9 mouse cellular contexts compared by ENCODE assay signal in the genomic region with DNA sequence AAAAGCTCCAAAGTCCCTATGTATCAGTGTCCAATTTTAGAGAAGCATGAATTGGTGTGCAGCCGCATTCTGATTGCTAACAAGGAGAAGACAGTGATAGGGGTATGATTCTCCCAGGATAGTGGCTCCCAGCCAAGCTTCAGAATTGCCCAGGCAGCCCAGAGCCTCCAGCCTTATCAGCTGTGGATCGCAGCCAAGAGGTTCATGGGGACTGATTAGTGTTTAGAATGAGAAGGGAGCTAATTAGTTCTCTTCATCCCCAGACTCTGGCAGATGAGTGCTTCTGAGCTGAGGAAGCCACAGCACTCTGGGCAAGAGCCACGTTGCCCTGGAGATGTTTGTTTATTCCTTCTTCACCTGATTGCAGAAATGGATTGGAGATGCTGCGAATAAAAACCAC.
DNase-seq lines count a peak whose midpoint lies in the region; ATAC-seq and TF ChIP-seq lines count a peak whose summit lies in the region.
"Had no signal": no experiment of that assay in that cellular context is flagged by ENCODE, and none has a peak within 500 bp of the region (broad histone marks: within the 10 kb centered on the region; RNA-seq: fewer than 3 reads in every experiment).

No protein-coding gene starts in this region.

- H3K4me3 ChIP-seq in lung, embryonic 14.5 days (ENCODE audit: low read depth, low read length), result no peak overlapping the region
- no peak overlapping the region for H3K4me3 ChIP-seq in intestine, embryonic 16.5 days (ENCODE audit: low read length)
- no peak overlapping the region for H3K4me3 ChIP-seq in midbrain, embryonic 14.5 days (replicated peaks; ENCODE audit: low read depth, low read length)
- H3K4me3 ChIP-seq in kidney, embryonic 16.5 days (ENCODE audit: low read length), result no peak overlapping the region

- no peak overlapping the region for H3K27ac ChIP-seq in lung, embryonic 14.5 days (ENCODE audit: low read depth)
- no peak overlapping the region for H3K27ac ChIP-seq in intestine, embryonic 16.5 days (ENCODE audit: low read length)
- peak overlapping the region; percentile 41; the same call in 1 of the 2 replicates for H3K27ac ChIP-seq in midbrain, embryonic 14.5 days (replicated peaks; ENCODE audit: low read depth, low read length)
- no peak overlapping the region for H3K27ac ChIP-seq in kidney, embryonic 16.5 days (ENCODE audit: low read length)

- H3K27me3 ChIP-seq in lung, embryonic 14.5 days (ENCODE audit: insufficient read depth, low read length), result no peaks in the 10 kb centered on the region
- no peaks in the 10 kb centered on the region for H3K27me3 ChIP-seq in intestine, embryonic 16.5 days (replicated peaks; ENCODE audit: control insufficient read depth, insufficient read depth, low read length)
- H3K27me3 ChIP-seq in midbrain, embryonic 14.5 days (ENCODE audit: control insufficient read depth, insufficient read depth, low read length), result no peaks in the 10 kb centered on the region
- H3K27me3 ChIP-seq in kidney, embryonic 16.5 days (ENCODE audit: insufficient read depth, low read length), result no peaks in the 10 kb centered on the region

- no peaks in the 10 kb centered on the region for H3K9me3 ChIP-seq in lung, embryonic 14.5 days (ENCODE audit: low read depth, low read length)
- H3K9me3 ChIP-seq in intestine, embryonic 16.5 days (ENCODE audit: control insufficient read depth, low read length), result no peaks in the 10 kb centered on the region
- H3K9me3 ChIP-seq in midbrain, embryonic 14.5 days (ENCODE audit: control insufficient read depth, low read length), result no peaks in the 10 kb centered on the region
- no peaks in the 10 kb centered on the region for H3K9me3 ChIP-seq in kidney, embryonic 16.5 days (ENCODE audit: low read length)

- H3K36me3 ChIP-seq in lung, embryonic 14.5 days (ENCODE audit: insufficient read depth), result no peaks in the 10 kb centered on the region
- no peaks in the 10 kb centered on the region for H3K36me3 ChIP-seq in intestine, embryonic 16.5 days (ENCODE audit: control insufficient read depth, insufficient read depth, low read length)
- no peaks in the 10 kb centered on the region for H3K36me3 ChIP-seq in midbrain, embryonic 14.5 days (ENCODE audit: control insufficient read depth, insufficient read depth, low read length)
- no peaks in the 10 kb centered on the region for H3K36me3 ChIP-seq in kidney, embryonic 16.5 days (ENCODE audit: insufficient read depth, low read length)

- H3K4me1 ChIP-seq in lung, embryonic 14.5 days (ENCODE audit: insufficient read depth), result no peaks in the 10 kb centered on the region
- H3K4me1 ChIP-seq in intestine, embryonic 16.5 days (ENCODE audit: control insufficient read depth, insufficient read depth, low read length), result peaks cover 3% of the 10 kb centered on the region; the same call in 1 of the 2 replicates
- H3K4me1 ChIP-seq in midbrain, embryonic 14.5 days (ENCODE audit: control insufficient read depth, insufficient read depth, low read length), result peaks cover 7% of the 10 kb centered on the region; the same call in 1 of the 2 replicates
- H3K4me1 ChIP-seq in kidney, embryonic 16.5 days (ENCODE audit: insufficient read depth, low read length), result no peaks in the 10 kb centered on the region

- peak; percentile 87 for DNase-seq in lung, embryonic 14.5 days
- DNase-seq in lung, adult 18-20 months, result no peak
- DNase-seq in cerebellum, postnatal 14 days, result peak; percentile 81 to 84
- DNase-seq in midbrain, embryonic 14.5 days, result peak; percentile 84
- DNase-seq in thymus, postnatal 36 days, result no peak
- no peak for DNase-seq in thymus, postnatal 14 days

- no peak overlapping the region for H3K4me2 ChIP-seq in lung, embryonic 14.5 days
- no peak overlapping the region for H3K4me2 ChIP-seq in intestine, embryonic 16.5 days (ENCODE audit: low read depth, low read length)
- no peak overlapping the region for H3K4me2 ChIP-seq in midbrain, embryonic 14.5 days (ENCODE audit: low read length)
- H3K4me2 ChIP-seq in kidney, embryonic 16.5 days (replicated peaks; ENCODE audit: low read depth, low read length), result no peak overlapping the region

- TF ChIP-seq CTCF in lung, embryonic 14.5 days (IDR thresholded peaks at IDR 0.05; ENCODE audit: low read depth), result no peak

- peak; percentile 79; the same call in 1 of the 2 replicates for ATAC-seq in lung, embryonic 14.5 days (ENCODE audit: insufficient read depth)
- ATAC-seq in intestine, embryonic 16.5 days, result peak; percentile 45; the same call in 1 of the 2 replicates
- ATAC-seq in midbrain, embryonic 14.5 days (ENCODE audit: low FRiP score, low TSS enrichment), result peak; percentile 81
- ATAC-seq in kidney, embryonic 16.5 days (ENCODE audit: low FRiP score, low TSS enrichment), result no peak
- ATAC-seq: Patski had no signal

- no peak overlapping the region for H3K9ac ChIP-seq in lung, embryonic 14.5 days
- no peak overlapping the region for H3K9ac ChIP-seq in intestine, embryonic 16.5 days (ENCODE audit: low read depth, low read length)
- H3K9ac ChIP-seq in midbrain, embryonic 14.5 days (replicated peaks; ENCODE audit: low read length), result no peak overlapping the region
- no peak overlapping the region for H3K9ac ChIP-seq in kidney, embryonic 16.5 days (replicated peaks; ENCODE audit: low read length)

- 17% methylated on average over 4 of the region's 4 CpGs for WGBS in lung, embryonic 14.5 days
- WGBS in intestine, embryonic 16.5 days, result 32% methylated on average over 4 of the region's 4 CpGs
- 46% methylated on average over 4 of the region's 4 CpGs for WGBS in midbrain, embryonic 14.5 days
- 66% methylated on average over 4 of the region's 4 CpGs for WGBS in kidney, embryonic 16.5 days

Comparison
In these comparisons a context has a peak if more than half of its experiments do, and no peak if none do; other contexts are left out.
1. DNase-seq: peak in lung, embryonic 14.5 days (single experiment), cerebellum, postnatal 14 days (2 of 2) and midbrain, embryonic 14.5 days (single experiment); none in lung, adult 18-20 months (0 of 2), thymus, postnatal 36 days (0 of 2) and thymus, postnatal 14 days (single experiment).